Mouse (Mus musculus) thymus, postnatal 36 days (tissue): ENCODE measurements around the gene Gast.
"Not testable (repeated sequence)": the region's sequence is repeated elsewhere in the genome, so short reads cannot be mapped to it uniquely, and the experiment has no call there.

Source experiments
- DNase-seq, 2 experiments: peaks; one replicate each; pipeline ENCODE4 v3.0.0; 2022; ENCODE audit warnings: mixed read lengths in 2 of 2

Gene Gast

DNA sequence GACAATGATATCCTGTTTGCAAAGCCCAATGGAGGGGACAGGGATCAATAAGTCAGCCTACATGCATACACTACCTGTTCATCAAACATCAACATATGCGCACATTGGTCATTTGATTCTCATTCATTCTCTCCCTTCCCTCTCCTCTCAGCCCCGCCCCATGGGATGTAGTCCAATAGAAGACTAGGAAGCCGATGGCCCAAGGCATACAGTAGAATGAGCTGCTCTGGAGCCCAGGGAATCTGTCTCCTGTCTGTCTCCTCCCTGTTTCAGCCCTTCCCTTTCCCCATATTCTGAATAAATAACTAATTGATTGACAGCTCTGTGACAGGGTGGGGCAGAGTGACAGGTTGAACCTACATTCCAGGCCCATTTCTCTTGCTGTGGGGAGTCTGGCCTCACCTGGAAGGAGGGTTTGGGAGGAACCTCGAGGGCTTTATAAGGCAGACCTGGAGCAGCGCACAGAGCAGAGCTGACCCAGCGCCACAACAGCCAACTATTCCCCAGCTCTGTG, at the start of gene Gast:
Gene Gast (plus strand): TSS at position 464 of the 514 bp plus-strand sequence.
- DNase-seq: no peak

DNA sequence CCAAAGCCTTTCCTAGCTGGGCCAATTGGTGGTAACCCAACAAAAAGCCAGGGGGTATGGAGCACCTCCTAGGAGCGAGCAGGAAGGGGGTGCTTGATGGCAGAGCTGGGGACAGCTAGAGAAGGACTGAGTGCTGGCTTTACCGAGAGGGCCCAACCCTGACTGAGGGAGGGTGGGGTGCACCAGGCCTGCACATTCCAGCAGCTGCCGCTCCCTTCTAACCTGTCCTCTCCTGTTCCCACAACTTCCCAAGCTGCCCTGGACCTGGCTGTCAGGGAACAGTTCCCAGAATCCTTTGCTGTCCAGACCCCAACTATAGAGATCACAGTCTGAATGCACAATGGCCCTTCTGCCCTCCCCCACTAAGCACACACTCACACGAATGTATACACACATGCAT, 49.2 kb upstream of the Gast start:
- no peak for DNase-seq

DNA sequence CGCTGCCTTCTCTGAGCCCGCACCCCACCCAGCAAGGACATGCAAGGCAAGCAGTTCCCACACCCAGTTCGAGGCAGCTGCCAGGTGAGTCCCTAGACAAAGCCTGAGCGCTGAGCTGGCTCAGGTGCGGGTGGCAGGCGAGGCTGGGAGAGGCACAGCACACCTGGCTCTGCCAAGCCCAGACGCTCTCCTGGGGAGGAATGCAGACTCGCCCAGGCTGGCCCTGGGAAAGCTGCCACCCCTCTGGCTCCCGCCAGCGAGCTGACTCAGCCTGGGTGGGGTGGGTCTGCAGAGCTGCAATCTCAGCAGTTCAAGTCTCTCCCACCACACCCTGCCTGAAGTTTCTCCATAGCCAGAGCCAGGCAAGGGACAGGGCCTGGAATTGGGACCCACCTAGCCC, 47.2 kb upstream of the Gast start:
- DNase-seq: no peak

DNA sequence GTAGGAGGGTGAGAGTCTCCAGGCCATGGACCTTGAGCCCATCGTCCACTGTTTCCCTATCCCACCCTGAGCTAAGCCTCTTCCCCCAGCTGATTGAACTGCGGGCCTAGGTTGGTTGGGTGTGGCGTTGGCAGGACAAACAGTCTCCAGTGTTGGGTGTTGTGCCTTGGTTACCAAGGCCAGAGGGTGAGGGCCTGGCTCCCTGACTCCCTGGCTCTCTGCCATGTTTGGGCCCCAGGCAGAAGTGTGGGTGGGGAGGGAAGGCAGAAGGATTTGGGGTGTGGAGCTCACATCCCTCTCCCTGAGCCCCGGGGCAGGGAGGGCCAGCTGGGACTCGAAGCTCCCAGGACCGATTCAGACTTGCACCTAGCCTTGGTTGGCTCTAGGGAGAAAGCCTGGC, 45.3 kb upstream of the Gast start:
- DNase-seq: no peak

DNA sequence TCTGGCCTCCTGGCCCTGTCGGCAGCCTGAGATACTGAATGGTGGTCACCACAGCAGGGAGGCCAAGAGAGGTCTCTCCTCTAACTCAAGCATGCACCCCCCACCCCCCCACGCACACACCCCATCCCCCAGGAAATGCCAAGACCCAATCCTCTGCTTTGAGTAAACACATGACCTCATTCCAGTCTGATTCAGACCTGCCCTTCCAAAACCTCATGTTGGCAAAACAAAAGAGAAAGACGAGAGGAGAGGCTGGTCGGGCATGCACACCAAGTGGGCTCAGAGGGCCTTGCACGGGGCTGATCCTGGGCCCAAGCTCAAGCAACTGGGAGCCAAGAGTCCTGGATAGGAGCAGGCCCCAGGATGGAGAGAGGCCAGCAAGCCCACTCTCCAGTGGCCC, 44.0 kb upstream of the Gast start:
- no peak for DNase-seq

DNA sequence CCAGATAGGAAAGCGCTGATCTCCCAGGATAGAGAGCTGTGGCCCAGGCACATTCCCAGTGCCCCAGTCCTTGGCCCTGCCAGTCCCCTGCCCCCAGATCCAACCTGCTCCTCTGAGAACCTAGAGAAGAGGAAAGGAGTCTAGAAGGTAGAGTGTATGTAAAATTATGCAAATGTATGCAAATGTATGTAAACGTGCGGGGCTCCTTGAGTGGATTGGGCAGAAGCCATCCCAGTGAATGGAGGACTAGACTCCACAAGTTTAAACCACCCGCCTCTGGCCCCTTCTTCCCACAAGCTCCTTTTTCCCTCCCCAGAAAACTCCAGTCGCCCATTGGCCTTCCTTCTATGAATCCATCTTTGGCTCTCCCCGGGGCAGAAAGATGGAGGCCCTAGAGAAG, 41.3 kb upstream of the Gast start:
- DNase-seq: no peak

DNA sequence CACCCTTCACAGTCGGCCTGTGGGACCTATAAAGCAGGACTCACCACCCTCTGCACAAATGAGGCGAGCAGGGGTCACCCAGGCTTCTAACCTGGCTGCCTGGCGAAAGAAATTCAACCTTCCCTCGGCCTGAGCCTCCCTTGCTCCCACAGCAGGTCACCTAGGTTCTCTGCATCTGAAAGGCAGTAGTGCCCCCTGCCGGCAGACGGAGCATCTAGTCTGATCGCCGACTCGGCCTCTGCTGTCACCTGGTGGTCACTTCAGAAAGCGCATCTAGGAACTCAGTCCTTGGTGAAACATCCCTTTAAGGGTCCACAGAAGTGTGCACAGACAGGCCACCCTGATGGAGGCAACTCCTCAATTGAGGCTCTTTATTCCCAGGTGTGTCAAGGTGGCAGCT, 38.9 kb upstream of the Gast start:
- DNase-seq: peak; percentile 71 to 81

DNA sequence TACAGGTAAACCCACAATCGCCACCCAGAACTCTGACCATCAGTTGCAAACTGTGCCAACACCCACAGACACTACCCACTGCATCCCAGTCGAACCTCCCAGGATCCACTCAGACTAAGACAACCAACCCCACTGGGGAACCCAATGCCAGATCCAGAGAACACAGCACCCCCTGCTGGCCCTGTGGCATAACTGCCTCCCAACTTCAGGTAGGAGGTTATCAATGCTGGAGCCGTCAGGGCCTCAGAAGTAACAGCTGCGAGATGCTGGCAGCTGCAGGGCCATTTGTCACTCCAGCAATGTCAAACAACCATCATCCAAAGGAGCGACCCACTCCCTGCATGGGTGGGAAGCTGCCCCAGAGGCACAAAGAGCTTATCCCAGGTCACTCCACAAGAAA, 36.4 kb upstream of the Gast start:
- DNase-seq: peak in 1 of 2 experiments; percentile 19

DNA sequence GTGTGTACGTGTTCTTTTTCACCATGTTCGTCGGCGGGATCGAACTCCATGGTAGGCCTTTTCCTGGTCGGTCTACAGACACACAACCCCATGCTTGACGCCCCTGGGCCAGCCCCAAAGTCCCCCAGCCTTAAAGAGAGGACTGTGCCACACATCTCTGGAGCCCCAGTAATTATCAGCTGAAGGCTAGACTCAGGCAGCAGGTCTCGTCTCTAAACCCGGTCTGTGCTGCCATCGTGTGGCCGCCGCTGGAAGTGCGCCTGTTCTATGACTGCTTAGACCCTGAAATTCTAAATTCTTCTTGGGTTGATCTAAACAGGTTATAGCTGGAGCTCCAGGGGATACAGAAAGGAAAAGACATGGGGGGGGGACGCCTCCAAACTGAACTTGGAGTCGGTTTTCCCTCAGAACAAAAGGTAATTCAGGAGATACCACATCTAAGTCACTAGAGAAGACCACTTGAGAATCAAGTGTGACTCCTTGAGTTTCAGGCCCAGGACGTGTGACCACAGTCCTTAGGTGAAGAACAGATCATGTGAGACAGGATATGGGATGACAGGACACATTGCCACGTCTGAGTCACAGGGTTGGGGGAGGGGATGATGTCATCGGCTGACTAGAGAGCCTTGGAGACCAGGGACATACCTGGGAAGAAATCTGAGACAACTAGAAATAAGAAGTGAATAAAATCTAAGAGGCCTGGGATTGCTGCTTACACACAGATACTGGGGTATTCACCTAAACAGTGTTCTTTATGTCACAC, 35.8 kb upstream of the Gast start:
- peak; percentile 74 to 80 for DNase-seq

DNA sequence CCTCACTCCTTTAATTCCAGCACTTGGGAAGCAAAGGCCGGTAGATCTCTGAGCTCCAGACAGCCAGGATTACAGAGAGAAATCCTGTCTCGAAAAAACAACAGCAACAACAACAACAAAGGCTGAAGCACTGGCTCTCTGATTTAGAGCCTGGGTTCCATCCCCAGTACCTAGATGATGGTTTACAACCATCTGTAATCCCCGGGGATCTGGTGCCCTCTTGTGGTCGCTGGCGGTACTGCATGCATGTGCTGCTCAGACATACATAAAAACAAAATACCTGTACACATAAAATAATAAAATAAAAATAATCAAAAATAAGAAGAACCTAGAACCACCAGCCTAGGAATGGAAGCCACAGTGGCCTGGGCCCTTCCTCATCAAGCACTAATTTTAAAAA, 33.9 kb upstream of the Gast start:
- DNase-seq: peak; percentile 54 to 67

DNA sequence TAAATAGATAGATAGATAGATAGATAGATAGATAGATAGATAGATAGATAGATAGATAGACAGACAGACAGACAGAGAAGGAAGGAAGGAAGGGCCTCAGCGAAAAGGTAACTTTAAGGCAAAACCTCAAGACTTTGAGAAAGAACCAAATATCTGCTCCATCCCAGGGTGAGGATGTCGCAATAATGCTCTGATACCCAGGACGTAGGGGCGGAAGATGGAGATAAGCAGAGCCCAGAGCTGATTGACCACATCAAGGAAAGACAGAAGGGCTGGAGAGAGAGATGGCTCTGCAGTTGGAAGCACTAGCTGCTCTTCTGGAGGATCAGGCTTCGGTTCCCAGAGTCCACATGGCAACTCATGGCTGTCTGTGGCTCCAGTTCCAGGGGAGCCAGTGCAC, 32.9 kb upstream of the Gast start:
- no peak for DNase-seq

DNA sequence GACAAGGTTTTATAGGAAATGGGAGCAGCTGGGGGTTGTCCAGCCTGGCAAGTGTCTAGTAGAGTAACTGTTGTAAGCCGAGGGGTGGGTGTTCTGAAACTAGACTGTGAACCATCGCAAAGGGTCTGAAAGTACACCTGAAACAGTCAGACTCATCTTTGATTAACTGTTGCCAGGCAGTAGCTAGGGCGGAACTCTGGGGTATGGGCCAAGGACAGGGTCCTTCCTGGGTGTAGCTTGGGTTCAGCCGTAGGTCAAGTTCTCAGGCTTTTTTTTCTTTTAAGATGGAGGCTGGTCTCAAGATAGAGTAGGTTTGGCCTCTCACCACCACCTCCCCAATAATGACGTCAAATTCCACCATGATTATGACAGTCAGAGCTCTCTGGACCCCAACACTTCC, 26.3 kb upstream of the Gast start:
- no peak for DNase-seq

DNA sequence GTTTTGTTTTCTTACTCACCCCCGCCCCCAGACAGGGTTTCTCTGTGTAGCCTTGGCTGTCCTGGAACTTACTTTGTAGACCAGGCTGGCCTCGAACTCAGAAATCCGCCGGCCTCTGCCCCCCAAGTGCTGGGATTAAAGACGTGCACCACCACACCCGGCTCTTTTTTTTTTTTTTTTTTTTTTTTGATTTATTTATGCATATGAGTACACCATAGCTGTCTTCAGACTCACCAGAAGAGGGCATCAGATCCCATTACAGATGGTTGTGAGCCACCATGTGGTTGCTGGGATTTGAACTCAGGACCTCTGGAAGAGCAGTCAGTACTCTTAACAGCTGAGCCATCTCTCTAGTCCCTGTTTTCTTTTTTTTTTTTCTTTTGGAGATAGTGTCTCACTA, 25.5 kb upstream of the Gast start:
- DNase-seq: not testable (repeated sequence)

DNA sequence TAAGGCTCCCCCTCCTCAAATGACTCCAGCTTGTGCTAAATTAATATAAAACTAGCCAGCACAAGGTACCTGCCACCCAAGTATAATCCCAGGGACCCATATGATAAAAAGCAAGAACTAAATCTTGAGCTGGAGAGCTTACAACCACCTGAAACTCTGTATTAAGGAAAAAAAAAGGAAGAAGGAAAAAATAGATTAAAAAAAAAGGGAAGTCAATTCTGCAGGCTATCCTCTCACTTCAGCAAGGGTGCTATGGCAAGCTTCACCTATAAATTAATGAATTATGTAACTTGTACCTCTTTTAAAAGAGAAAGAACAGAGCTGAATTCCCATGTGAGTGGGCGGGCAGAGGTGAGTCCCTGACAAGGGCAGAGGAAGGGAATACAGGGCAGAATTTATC, 22.6 kb upstream of the Gast start:
- no peak for DNase-seq

DNA sequence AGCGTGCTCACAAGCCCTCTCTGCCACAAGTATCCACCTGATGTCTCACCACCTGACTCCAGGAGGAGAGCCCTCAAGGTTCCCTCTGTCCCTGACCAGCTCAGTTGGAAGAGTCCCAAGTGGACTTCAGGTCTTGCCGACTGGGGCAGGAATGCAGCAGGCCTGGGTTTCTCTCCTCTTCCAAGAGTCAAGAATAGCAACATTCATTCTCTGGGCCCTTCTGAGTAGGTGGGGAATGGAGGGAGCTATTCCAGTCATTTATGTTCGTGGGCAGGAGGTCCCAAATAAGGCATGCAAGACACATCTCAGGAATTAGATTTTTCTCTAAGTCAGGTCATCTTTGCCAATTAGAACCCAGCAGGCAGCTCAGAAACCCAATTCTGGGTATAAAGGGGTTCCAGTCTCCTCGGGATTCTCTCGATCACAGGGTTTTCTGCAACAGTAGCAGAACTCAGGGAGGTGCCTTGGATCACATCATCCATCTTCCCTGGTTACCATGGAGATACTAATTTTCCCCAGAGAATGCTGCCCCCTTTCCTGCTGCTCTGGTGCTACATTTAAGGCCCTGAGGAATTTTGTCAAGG, 22.0 kb upstream of the Gast start:
- DNase-seq: no peak

DNA sequence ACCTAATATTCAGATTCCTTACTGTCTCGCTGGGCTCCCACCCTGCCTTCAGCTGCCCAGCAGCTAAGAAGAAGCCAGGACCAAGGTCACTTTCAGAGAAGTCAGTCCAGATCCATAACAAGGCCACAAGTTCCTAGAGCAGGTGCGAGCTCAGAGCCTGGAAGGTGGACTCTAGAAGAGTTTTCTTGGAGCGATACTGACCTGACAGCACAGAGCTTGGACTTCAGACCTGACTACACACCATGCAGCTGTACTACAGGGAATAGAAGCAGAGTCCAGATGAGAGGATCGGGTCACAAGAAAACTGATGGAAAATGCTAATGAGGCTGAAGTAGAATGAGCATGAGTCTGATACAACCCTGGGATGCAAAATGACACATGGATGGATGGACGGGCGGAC, 20.8 kb upstream of the Gast start:
- DNase-seq: no peak

DNA sequence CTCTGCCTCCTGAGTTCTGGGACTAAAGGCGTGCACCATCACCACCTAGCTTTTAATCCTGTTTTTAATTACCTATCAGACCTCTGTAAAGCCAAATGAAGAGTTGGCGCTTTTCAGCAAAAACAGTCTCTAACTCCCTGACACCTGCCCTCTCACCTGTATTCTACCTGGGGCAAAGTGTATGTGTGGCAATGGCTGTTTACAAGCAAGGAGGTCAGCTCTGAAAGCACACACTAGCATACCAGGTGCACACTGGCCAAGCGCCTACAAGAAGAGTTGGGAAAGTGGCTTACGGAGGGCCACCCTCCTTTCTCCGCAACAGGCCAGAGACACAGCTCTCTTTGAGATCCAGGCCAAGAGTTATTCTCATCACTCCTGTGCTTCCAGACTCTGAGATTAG, 18.8 kb upstream of the Gast start:
- no peak for DNase-seq

DNA sequence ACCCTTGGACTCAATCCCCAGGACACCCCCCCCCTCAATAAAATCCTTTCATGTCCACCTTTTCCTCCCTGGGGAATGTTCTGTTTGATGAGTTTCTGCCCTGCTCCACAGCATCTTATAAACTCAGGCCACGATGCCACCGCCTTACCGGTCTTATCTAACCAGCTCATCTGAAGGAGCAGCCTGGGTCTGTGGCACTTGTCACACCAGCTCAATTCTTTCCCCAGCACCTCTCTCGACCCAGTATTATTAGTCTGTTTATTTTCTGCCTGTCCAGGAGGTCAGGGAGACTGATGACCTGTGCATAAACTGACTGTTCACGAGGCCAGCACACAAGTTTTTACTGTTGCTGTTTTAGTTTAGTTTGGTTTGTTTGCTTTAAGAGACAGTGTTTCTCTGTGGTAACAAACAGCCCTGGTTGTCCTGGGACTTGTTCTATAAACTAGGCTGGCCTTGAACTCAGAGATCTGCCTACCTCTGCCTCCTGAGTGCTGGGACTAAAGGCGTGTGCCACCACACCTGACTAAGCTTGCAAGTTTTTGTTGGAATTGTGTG, 16.3 kb upstream of the Gast start:
- no peak for DNase-seq

DNA sequence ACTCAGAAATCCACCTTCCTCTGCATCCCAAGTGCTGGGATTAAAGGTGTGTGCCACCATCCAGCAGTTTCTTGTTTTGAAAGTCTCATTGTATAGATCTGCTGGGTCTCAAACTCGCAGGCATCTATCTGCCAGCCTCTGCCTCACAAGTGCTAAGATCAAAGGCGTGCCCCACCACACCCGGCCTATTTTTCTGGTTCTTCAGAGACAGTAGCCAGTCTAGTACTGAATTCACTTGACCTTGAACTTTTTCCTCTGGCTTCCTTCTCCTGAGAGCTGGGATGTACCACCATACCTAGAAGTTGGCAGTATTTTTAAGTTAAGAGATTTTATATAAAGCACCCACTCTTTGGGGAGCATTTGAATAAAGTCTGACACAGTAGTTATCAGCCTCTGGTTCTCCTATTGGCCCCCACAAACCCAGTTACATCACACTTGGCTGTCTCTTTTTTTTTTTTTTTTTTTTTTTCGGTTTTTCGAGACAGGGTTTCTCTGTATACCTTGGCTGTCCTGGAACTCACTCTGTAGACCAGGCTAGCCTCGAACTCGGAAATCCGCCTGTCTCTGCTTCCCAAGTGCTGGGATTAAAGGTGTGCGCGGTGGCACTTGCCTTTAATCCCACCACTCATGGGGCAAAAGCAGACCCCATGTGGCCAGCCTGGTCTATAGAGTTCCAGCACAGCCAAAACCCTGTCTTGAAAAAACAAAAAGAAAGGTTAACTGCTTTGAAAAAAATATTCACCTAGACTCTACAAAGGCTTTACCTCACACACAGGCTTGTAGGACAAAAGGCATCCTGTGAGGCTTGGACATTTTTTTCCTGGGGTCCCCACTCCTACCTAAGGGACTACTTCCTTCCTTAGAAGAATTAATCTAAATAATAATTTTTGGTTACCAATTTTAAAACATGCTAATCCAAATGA, 15.4 kb upstream of the Gast start:
- peak in 1 of 2 experiments; percentile 36 for DNase-seq

DNA sequence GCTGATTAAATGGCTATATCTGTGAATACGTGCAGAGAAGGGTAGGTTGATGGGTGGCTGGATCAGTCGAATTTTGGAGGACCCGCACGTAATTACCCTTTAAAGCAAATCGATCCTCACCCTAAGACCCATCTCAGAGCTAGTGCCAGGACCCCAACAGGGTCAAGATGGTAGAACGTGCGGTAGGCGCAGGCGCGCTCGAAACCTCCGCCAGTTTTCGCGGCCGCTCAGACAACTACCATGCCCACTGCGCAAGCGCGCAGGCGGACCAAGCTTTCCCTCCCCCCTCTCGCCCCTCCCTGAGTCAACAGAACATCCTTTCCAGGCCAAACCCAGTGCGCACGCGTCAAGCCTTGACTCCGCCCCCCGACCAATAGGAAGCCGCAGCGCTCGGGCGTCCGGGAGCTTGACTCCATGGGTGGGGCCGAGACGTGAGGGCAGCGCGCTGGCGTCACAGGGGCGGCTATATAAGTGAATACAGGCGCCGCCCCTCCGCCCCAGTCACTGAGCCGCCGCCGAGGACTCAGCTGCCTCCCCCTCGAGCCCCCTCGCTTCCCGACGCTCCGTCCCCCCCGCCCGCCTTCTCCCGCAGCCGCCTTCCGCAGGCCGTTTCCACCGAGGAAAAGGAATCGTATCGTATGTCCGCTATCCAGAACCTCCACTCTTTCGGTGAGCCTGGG, 14.6 kb upstream of the Gast start, which contains the start of gene Eif1:
Gene Eif1 (plus strand): TSS at position 394 of the 680 bp plus-strand sequence.
- peak; percentile 100 for DNase-seq

DNA sequence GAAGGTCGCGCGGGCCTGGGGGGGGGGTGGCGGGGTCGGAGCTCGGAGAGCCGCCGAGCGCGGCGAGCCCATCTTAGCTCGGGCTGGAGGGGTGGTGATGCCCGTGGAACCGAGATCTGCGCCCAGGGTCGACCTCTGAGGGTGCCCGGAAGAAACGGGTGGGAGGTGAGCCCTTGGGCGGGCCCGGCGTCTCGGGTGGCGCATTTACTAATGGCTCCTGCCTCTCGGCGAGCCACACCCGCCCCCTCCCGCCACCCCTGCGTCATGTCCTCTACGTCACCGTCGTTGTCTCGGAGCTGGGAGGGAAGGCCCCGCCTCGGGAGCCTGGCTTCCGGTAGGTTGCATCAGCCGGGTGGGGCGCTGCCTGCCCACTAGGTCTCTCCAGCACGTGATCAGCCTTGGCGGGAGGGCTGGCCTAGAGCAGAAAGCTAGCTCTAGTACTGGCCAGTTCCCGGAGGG, 14.0 kb upstream of the Gast start:
- peak; percentile 93 to 96 for DNase-seq

DNA sequence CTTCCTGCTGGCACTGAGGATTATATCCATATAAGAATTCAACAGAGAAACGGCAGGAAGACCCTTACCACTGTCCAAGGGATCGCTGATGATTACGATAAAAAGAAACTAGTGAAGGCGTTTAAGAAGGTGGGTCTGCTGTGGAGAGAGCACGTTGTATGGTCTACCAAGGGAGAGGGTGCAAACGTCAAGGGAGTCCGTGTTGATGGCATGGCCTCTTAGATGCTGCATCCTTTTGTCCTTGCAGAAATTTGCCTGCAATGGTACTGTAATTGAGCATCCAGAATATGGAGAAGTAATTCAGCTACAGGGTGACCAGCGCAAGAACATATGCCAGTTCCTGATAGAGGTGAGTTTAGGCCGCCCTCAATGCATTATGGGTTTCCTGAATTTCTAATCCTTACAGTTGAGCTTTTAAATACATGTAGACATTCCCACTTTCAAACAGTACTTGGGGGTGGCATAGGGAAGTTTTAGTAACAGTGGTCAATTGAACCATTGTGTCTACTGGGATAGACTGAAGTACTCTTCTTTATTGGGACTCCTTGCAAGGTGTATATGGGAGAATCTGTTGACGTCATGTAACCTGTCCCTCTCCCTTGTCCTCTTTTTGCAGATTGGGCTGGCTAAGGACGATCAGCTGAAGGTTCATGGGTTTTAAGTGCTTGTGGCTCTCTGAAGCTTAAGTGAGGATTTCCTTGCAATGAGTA, 13.4 kb upstream of the Gast start:
- DNase-seq: not testable (repeated sequence)
